Mouse (Mus musculus): ENCODE results near the gene Slc27a3. TPM values are rescaled to one million over a fixed set of nuclear protein-coding genes. Genes with fewer than 3 reads are reported as not detected.

Slc27a3 gene
- polyA plus RNA-seq (2017; shearing (Covaris generic)), result not detected

DNA sequence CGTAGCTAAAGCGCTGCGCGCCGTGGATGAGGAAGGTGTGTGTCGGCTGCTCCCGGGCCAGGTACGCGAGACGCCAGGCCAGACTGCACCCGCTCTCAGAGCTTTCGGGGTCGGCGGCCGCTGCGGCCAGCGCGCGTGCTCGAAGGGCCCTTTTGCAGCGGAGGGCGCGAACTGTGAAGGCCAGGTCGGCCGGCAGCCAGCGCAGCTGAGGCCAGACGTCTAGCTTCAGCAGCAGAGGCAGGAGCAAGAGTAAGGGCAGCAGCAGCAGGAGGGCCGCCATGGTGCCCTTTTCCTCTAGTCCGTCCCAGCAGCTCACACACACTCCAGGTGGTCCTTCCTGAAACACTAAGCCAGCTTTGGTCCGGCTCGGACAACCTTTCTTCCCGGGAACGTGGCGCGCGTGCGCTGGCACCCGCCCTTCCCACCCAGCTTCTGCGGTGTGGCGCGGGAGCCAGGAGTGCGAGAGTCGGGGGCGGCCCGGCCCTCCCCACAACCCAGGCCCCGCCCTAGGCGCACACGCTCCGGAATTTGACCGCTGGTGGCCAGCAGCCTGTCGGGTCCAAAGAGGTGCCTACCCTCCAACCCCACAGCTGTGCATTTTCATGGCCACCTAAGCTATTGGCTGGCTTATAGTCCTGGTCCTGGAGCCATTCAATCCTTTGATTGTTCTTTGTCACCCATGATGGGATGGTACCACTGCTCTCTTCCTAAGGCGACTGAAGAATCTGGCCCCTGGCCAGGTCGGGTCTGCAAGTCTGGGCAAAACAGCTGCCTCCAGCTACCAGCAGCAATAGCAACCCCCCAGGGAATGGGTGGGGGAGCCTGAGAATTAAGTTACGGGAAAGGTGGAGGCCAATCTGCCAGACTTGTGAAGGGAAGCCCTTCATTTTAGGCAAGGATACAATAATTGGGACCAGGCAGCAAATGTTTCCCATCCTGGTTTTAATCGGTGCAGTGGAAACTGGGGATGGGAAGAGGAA lies at the start of gene Slc27a3:
Gene Slc27a3 (minus strand): TSS at position 428 of the 980 bp plus-strand sequence.

GRCm38 (mm10) chr3:90433381-90434020 lies 43.8 kb upstream of the Slc27a3 start, which contains the start of gene Ints3:
Gene Ints3 (minus strand): TSS chr3:90433622.

Other genes with a start within 250 kb of the Slc27a3 start
- 4,745 TPM for gene Rps27, start 176.3 kb downstream of the Slc27a3 start, polyA plus RNA-seq (2017; shearing (Covaris generic))
- 0.32 TPM for gene Rab13, start 176.2 kb downstream of the Slc27a3 start, polyA plus RNA-seq (2017; shearing (Covaris generic))
- 150 TPM for gene Jtb, start 158.3 kb downstream of the Slc27a3 start, polyA plus RNA-seq (2017; shearing (Covaris generic))
- gene Creb3l4, start 146.4 kb downstream of the Slc27a3 start, polyA plus RNA-seq (2017; shearing (Covaris generic)), result not detected
- 1.8 TPM for gene Slc39a1, start 141.8 kb downstream of the Slc27a3 start, polyA plus RNA-seq (2017; shearing (Covaris generic))
- 112 TPM for gene Crtc2, start 135.8 kb downstream of the Slc27a3 start, polyA plus RNA-seq (2017; shearing (Covaris generic))
- 40.7 TPM for gene Dennd4b, start 124.8 kb downstream of the Slc27a3 start, polyA plus RNA-seq (2017; shearing (Covaris generic))
- 14.9 TPM for gene Gatad2b, start 96.8 kb downstream of the Slc27a3 start, polyA plus RNA-seq (2017; shearing (Covaris generic))
- 19.2 TPM for gene Ints3, start 43.7 kb upstream of the Slc27a3 start, polyA plus RNA-seq (2017; shearing (Covaris generic))
- not detected for gene Npr1, start 75.9 kb upstream of the Slc27a3 start, polyA plus RNA-seq (2017; shearing (Covaris generic))
- gene Ilf2, start 86.2 kb upstream of the Slc27a3 start, polyA plus RNA-seq (2017; shearing (Covaris generic)), result 105 TPM
- 60.6 TPM for gene Snapin, start 101.1 kb upstream of the Slc27a3 start, polyA plus RNA-seq (2017; shearing (Covaris generic))
- 177 TPM for gene Chtop, start 119.6 kb upstream of the Slc27a3 start, polyA plus RNA-seq (2017; shearing (Covaris generic))
- gene S100a1, start 124.5 kb upstream of the Slc27a3 start, polyA plus RNA-seq (2017; shearing (Covaris generic)), result 0.63 TPM
- gene S100a13, start 124.5 kb upstream of the Slc27a3 start, polyA plus RNA-seq (2017; shearing (Covaris generic)), result 79.7 TPM
- gene S100a14, start 136.9 kb upstream of the Slc27a3 start, polyA plus RNA-seq (2017; shearing (Covaris generic)), result not detected
- not detected for gene S100a16, start 147.3 kb upstream of the Slc27a3 start, polyA plus RNA-seq (2017; shearing (Covaris generic))
- not detected for gene S100a3, start 170.6 kb upstream of the Slc27a3 start, polyA plus RNA-seq (2017; shearing (Covaris generic))
- not detected for gene S100a2, start 200.3 kb upstream of the Slc27a3 start, polyA plus RNA-seq (2017; shearing (Covaris generic))
- not detected for gene Gm42674, start 212.0 kb upstream of the Slc27a3 start, polyA plus RNA-seq (2017; shearing (Covaris generic))
- 1.00 TPM for gene S100a4, start 213.8 kb upstream of the Slc27a3 start, polyA plus RNA-seq (2017; shearing (Covaris generic))
- gene S100a5, start 218.6 kb upstream of the Slc27a3 start, polyA plus RNA-seq (2017; shearing (Covaris generic)), result not detected
- gene S100a6, start 222.9 kb upstream of the Slc27a3 start, polyA plus RNA-seq (2017; shearing (Covaris generic)), result 1.1 TPM